Mouse (Mus musculus) CH12.LX (cell line): ENCODE results near the gene Sugt1. TPM values are rescaled to one million over a fixed set of nuclear protein-coding genes. Genes with fewer than 3 reads are reported as not detected.

Experiments
- DNase-seq: peaks from one replicate; pipeline ENCODE4 v3.0.0-alpha.2; 2013; ENCODE audit errors: extremely low read depth
- H3K27ac ChIP-seq: 2 replicates; pipeline ENCODE4 v1.5.1; 2012; ENCODE audit warnings: low read depth, mild to moderate bottlenecking, control low read depth, moderate library complexity; ENCODE audit not compliant: insufficient read depth
- H3K27me3 ChIP-seq: replicated peaks from 2 replicates; pipeline ENCODE3; 2012; ENCODE audit warnings: inconsistent platforms
- H3K36me3 ChIP-seq, 2 experiments: replicated peaks in 1 of 2; 2 replicates each; pipeline versions ENCODE3 to v1.6.1; 2012; ENCODE audit warnings: inconsistent platforms in 1 of 2, low read length in 1 of 2, mild to moderate bottlenecking in 1 of 2, mixed read lengths in 1 of 2, moderate library complexity in 1 of 2; ENCODE audit not compliant: control insufficient read depth in 1 of 2, insufficient read depth in 1 of 2
- H3K4me1 ChIP-seq, 2 experiments: 2 replicates each; pipeline ENCODE4 v1.6.1; 2012; ENCODE audit warnings: inconsistent platforms in 1 of 2, moderate library complexity in 1 of 2; ENCODE audit not compliant: insufficient read depth in 2 of 2, control insufficient read depth in 1 of 2
- H3K4me2 ChIP-seq: 2 replicates; pipeline ENCODE4 v1.6.1; 2012; ENCODE audit warnings: low read depth, mild to moderate bottlenecking, control low read depth; ENCODE audit not compliant: poor library complexity, insufficient read depth, severe bottlenecking
- H3K4me3 ChIP-seq, 3 experiments: fragments of 150-350 bp in 1 of 3; sonication (generic) in 1 of 3; replicated peaks in 1 of 3; 2 replicates each; pipeline versions ENCODE3 to v1.5.1; 2011 to 2012; ENCODE audit warnings: low read depth in 2 of 3, low read length in 2 of 3, mild to moderate bottlenecking in 2 of 3, moderate library complexity in 2 of 3, control low read depth in 1 of 3, improper control_type of control experiment in 1 of 3, inconsistent platforms in 1 of 3, mixed read lengths in 1 of 3; ENCODE audit not compliant: poor library complexity in 1 of 3
- H3K79me2 ChIP-seq: replicated peaks from 2 replicates; pipeline ENCODE4 v1.6.1; 2012; ENCODE audit warnings: mild to moderate bottlenecking, moderate library complexity; ENCODE audit not compliant: control insufficient read depth, poor library complexity, insufficient read depth, severe bottlenecking; ENCODE audit errors: extremely low read depth
- H3K9ac ChIP-seq: 2 replicates; pipeline ENCODE4 v1.6.1; 2012; ENCODE audit warnings: low read depth, mild to moderate bottlenecking, control low read depth, moderate library complexity; ENCODE audit not compliant: insufficient read depth
- H3K9me3 ChIP-seq: replicated peaks from 2 replicates; pipeline ENCODE3; 2012; ENCODE audit warnings: low read length, inconsistent platforms, mixed read lengths
- CHD1 ChIP-seq: IDR thresholded peaks from 2 replicates; pipeline ENCODE4 v1.6.1; 2012; ENCODE audit warnings: low read depth, low read length, improper control_type of control experiment, inconsistent platforms
- CTCF ChIP-seq, 2 experiments: IDR thresholded peaks in 1 of 2; conservative IDR thresholded peaks in 1 of 2; 2 replicates each; pipeline ENCODE4 v1.5.1; 2011 to 2012; ENCODE audit warnings: low read depth in 2 of 2, low read length in 2 of 2, improper control_type of control experiment in 1 of 2, inconsistent platforms in 1 of 2, mild to moderate bottlenecking in 1 of 2, moderate library complexity in 1 of 2
- E2F4 ChIP-seq: IDR thresholded peaks from 2 replicates; pipeline ENCODE4 v1.6.1; 2011; ENCODE audit warnings: low read depth, low read length, improper control_type of control experiment; ENCODE audit not compliant: insufficient replicate concordance
- ELF1 ChIP-seq: IDR thresholded peaks from 2 replicates; pipeline ENCODE4 v1.6.1; 2014; ENCODE audit warnings: low read depth, mild to moderate bottlenecking, inconsistent platforms, low read length, improper control_type of control experiment
- EP300 ChIP-seq: IDR thresholded peaks from 2 replicates; pipeline ENCODE4 v1.6.1; 2011; ENCODE audit warnings: low read length, improper control_type of control experiment
- GABPA ChIP-seq: IDR thresholded peaks from 2 replicates; pipeline ENCODE4 v1.6.1; 2012; ENCODE audit warnings: low read depth, low read length, improper control_type of control experiment, inconsistent platforms; ENCODE audit not compliant: insufficient replicate concordance
- KAT2A ChIP-seq: IDR thresholded peaks from 2 replicates; pipeline ENCODE4 v1.6.1; 2012; ENCODE audit warnings: low read length, improper control_type of control experiment, inconsistent platforms; ENCODE audit not compliant: insufficient replicate concordance
- MAZ ChIP-seq: IDR thresholded peaks from 2 replicates; pipeline ENCODE4 v1.6.1; 2012; ENCODE audit warnings: low read depth, mild to moderate bottlenecking, inconsistent platforms, low read length, improper control_type of control experiment, moderate library complexity
- MEF2A ChIP-seq: IDR thresholded peaks from 2 replicates; pipeline ENCODE4 v1.6.1; 2014; ENCODE audit warnings: low read depth, mild to moderate bottlenecking, inconsistent platforms, low read length, improper control_type of control experiment, borderline replicate concordance
- MYC ChIP-seq: IDR thresholded peaks from 2 replicates; pipeline ENCODE4 v1.6.1; 2011; ENCODE audit warnings: low read depth, mild to moderate bottlenecking, improper control_type of control experiment, low read length
- NELFE ChIP-seq: IDR thresholded peaks from 2 replicates; pipeline ENCODE4 v1.6.1; 2011; ENCODE audit warnings: low read depth, low read length, improper control_type of control experiment
- NRF1 ChIP-seq: IDR thresholded peaks from 2 replicates; pipeline ENCODE4 v1.6.1; 2014; ENCODE audit warnings: low read depth, mild to moderate bottlenecking, inconsistent platforms, low read length, improper control_type of control experiment, moderate library complexity
- POLR2A ChIP-seq: IDR thresholded peaks from 2 replicates; pipeline ENCODE4 v1.6.1; 2011; ENCODE audit warnings: low read depth, mild to moderate bottlenecking, improper control_type of control experiment, low read length
- RAD21 ChIP-seq: IDR thresholded peaks from 2 replicates; pipeline ENCODE4 v1.6.1; 2011; ENCODE audit warnings: low read depth, mild to moderate bottlenecking, low read length, improper control_type of control experiment, moderate library complexity
- RCOR1 ChIP-seq: conservative IDR thresholded peaks from 2 replicates; pipeline ENCODE4 v1.6.1; 2012; ENCODE audit warnings: low read depth, mild to moderate bottlenecking, inconsistent platforms, low read length, improper control_type of control experiment
- SIN3A ChIP-seq: IDR thresholded peaks from 2 replicates; pipeline ENCODE4 v1.6.1; 2012; ENCODE audit warnings: low read length, improper control_type of control experiment, inconsistent platforms
- SMC3 ChIP-seq: IDR thresholded peaks from 2 replicates; pipeline ENCODE4 v1.6.1; 2011; ENCODE audit warnings: low read depth, low read length, improper control_type of control experiment
- TBP ChIP-seq: conservative IDR thresholded peaks from 2 replicates; pipeline ENCODE4 v1.6.1; 2011; ENCODE audit warnings: low read depth, low read length, improper control_type of control experiment
- ZC3H11A ChIP-seq: IDR thresholded peaks from 2 replicates; pipeline ENCODE4 v1.6.1; 2012; ENCODE audit warnings: low read depth, mild to moderate bottlenecking, inconsistent platforms, low read length, improper control_type of control experiment
- ZKSCAN1 ChIP-seq: IDR thresholded peaks from 2 replicates; pipeline ENCODE4 v1.6.1; 2012; ENCODE audit warnings: low read depth, inconsistent platforms, low read length, improper control_type of control experiment, borderline replicate concordance
- ZMIZ1 ChIP-seq: IDR thresholded peaks from 2 replicates; pipeline ENCODE4 v1.6.1; 2012; ENCODE audit warnings: low read depth, mild to moderate bottlenecking, inconsistent platforms, low read length, improper control_type of control experiment
- ZNF384 ChIP-seq: IDR thresholded peaks from 2 replicates; pipeline ENCODE4 v1.6.1; 2012; ENCODE audit warnings: low read depth, low read length, improper control_type of control experiment, inconsistent platforms
- dilution Hi-C: fragments of 300-500 bp; cut with MboI; formaldehyde crosslinking; loops from 2 replicates; pipeline ENCODE4 v1.14.3; 2020; ENCODE audit warnings: low sequenced_read_pairs; ENCODE audit not compliant: extremely low pct_unique_long_range_greater_than_20kb, extremely low pct_ligation_motif_present
- in situ Hi-C: fragments of 300-500 bp; cut with MboI; formaldehyde crosslinking; loops from 3 replicates; pipeline ENCODE4 v1.14.3; 2019; ENCODE audit warnings: low sequenced_read_pairs, low pct_ligation_motif_present, low pct_unique_long_range_greater_than_20kb, mixed read lengths
- polyA plus RNA-seq: library from polyadenylated mRNA; unstranded; fragments of >175 nt; gene quantifications from 2 replicates; pipeline ENCODE4 v1.2.1, GENCODE M21; 2012; ENCODE audit warnings: low read depth; ENCODE audit not compliant: insufficient read length
- total RNA-seq, 2 experiments: library from RNA; depleted of rRNA; stranded (reverse); fragments of 300-350 nt in 1 of 2; fragments of >200 nt in 1 of 2; gene quantifications; 2 replicates each; pipeline ENCODE4 v1.2.3; 2012 to 2014

Gene Sugt1
- total and polyA plus RNA-seq, 3 experiments: 91.9 to 118 (median 114) TPM

DNA sequence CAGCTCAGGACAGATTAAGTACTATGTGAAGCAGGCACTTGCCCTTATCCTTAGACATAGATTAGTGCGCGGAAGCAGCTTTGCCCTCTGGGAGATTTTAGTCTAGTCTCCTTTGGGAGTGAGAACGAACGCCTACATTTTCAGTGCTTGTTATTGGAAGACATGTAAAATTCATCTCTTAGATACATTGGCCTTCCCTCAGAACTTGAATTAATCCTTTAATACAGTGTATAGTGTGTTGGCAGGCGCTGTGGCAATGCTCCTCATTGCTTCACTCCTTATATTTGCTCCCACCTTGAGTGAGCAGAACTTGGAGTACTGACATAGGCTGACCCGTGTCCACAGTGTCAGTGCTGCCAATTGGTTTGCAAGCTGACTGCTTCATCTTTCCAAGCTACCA, 20.8 kb downstream of the Sugt1 start:
- H3K4me1 ChIP-seq: peaks cover 2 to 25% of the 10 kb centered on the region in 2 experiments; a peak in 3 of 4 replicates
- H3K9ac ChIP-seq: no peak overlapping the region
- no peak overlapping the region for H3K4me3 ChIP-seq
- H3K36me3 ChIP-seq: peaks cover 48 to 80% of the 10 kb centered on the region in 2 experiments
- no peak for DNase-seq
- no peaks in the 10 kb centered on the region for H3K9me3 ChIP-seq
- H3K27me3 ChIP-seq: no peaks in the 10 kb centered on the region
- no peak for TF ChIP-seq CTCF (conservative IDR thresholded peaks at IDR 0.05 in 1 of 2, IDR thresholded peaks at IDR 0.05 in 1 of 2; ENCODE audit: low read depth in 2 of 2, low read length in 2 of 2)
- no peak for TF ChIP-seq POLR2A
- no peak for TF ChIP-seq ZMIZ1
- no peak for TF ChIP-seq E2F4
- TF ChIP-seq ELF1: no peak
- no peak for TF ChIP-seq ZC3H11A
- TF ChIP-seq SMC3: no peak
- no peak for TF ChIP-seq MYC
- no peak for TF ChIP-seq ZKSCAN1
- TF ChIP-seq KAT2A: no peak
- no peak for TF ChIP-seq TBP
- TF ChIP-seq MAZ: no peak
- no peak for TF ChIP-seq MEF2A
- TF ChIP-seq GABPA: no peak
- TF ChIP-seq EP300: no peak
- no peak for TF ChIP-seq CHD1
- no peak for TF ChIP-seq SIN3A
- dilution Hi-C loops: no loop called here
- H3K4me2 ChIP-seq: no peak overlapping the region
- no peak overlapping the region for H3K27ac ChIP-seq
- H3K79me2 ChIP-seq: no peaks in the 10 kb centered on the region
- in situ Hi-C loops: loop anchor here (25.0 kb wide), 2 partner anchors 279 to 604 kb away; no protein-coding TSS in a partner anchor

DNA sequence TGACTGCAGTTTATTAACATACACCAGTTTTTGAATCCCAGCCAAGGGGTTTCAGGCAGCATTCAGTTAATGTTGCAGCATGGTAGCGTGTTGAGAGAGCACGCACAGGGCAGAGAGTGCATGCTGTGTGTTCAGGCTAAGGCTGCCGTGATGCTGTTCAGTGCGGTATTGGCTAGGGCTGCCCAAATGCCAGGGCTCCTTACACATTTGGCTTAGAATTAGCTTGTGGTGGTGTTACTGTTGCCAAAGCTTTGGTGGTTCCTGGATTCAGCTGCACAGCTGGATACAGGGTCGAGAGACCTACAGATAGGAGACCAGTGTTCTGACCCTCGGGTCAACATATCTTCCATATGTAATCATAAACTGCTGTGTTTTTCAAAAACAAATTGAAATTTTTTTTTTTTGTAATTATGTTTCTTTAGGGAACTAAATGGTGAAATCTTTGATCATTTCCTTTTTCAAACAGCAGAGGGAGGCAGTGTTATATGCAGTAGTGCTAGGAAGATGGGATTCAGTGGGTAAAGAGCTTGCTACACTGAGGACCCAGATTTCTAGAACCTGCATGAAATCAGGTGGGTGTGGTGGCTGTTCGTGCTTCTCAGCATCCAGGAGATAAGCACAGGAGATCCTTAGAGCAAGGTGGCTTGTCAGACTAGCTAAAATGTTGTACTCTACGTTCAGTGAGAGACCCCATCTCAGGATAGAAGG, 29.8 kb downstream of the Sugt1 start:
- in situ Hi-C loops (loop anchor here (25.0 kb wide), 2 partner anchors 270 to 595 kb away; no protein-coding TSS in a partner anchor), dilution Hi-C loops (no loop called here)
- H3K9me3 ChIP-seq: no peaks in the 10 kb centered on the region
- no peaks in the 10 kb centered on the region for H3K27me3 ChIP-seq
- H3K27ac ChIP-seq: no peak overlapping the region
- DNase-seq: peak; percentile 21
- peaks cover 4 to 28% of the 10 kb centered on the region in 2 experiments; a peak in 3 of 4 replicates for H3K4me1 ChIP-seq
- TF ChIP-seq NRF1: no peak
- peak; percentile 12 to 61; a peak in 2 of 4 replicates for TF ChIP-seq CTCF (conservative IDR thresholded peaks at IDR 0.05 in 1 of 2, IDR thresholded peaks at IDR 0.05 in 1 of 2; ENCODE audit: low read depth in 2 of 2, low read length in 2 of 2)
- no peak for TF ChIP-seq E2F4
- peak; percentile 23; the same call in 1 of the 2 replicates for TF ChIP-seq ZC3H11A
- TF ChIP-seq NELFE: no peak
- TF ChIP-seq RAD21: peak; percentile 66
- no peak for TF ChIP-seq RCOR1
- no peak for TF ChIP-seq ZNF384
- TF ChIP-seq SMC3: peak; percentile 65
- no peak overlapping the region for H3K9ac ChIP-seq
- H3K4me2 ChIP-seq: no peak overlapping the region
- no peak overlapping the region for H3K4me3 ChIP-seq
- peaks cover 40 to 72% of the 10 kb centered on the region in 2 experiments for H3K36me3 ChIP-seq
- H3K79me2 ChIP-seq: no peaks in the 10 kb centered on the region; the same call in 1 of the 2 replicates
